Mouse (Mus musculus) stomach, embryonic 16.5 days (tissue): ENCODE measurements around the gene Twf2. TPM values are rescaled to one million over a fixed set of nuclear protein-coding genes. Genes with fewer than 3 reads are reported as not detected.

Experiments used
- ATAC-seq: fragments of 200-750 bp; cut with Nextera tagmentation; 2 replicates; pipeline ENCODE4 v1.8.0; 2017; ENCODE audit warnings: moderate number of reproducible peaks, moderate TSS enrichment; ENCODE audit not compliant: insufficient read depth, low FRiP score
- H3K27ac ChIP-seq: fragments of 300-500 bp; sonication (generic); 2 replicates; pipeline ENCODE4 v1.5.1; 2014; ENCODE audit warnings: low read length
- H3K27me3 ChIP-seq: fragments of 300-500 bp; sonication (generic); 2 replicates; pipeline ENCODE4 v1.6.1; 2014; ENCODE audit warnings: low read length, control low read depth, mixed read lengths; ENCODE audit not compliant: control insufficient read depth, insufficient read depth
- H3K36me3 ChIP-seq: fragments of 300-500 bp; sonication (generic); 2 replicates; pipeline ENCODE4 v1.6.1; 2014; ENCODE audit warnings: low read length; ENCODE audit not compliant: control insufficient read depth, insufficient read depth
- H3K4me1 ChIP-seq: fragments of 300-500 bp; sonication (generic); 2 replicates; pipeline ENCODE4 v1.6.1; 2014; ENCODE audit warnings: low read length, control low read depth, mixed read lengths; ENCODE audit not compliant: control insufficient read depth, insufficient read depth
- H3K4me2 ChIP-seq: fragments of 300-500 bp; sonication (generic); 2 replicates; pipeline ENCODE4 v1.6.1; 2014; ENCODE audit warnings: low read depth, low read length, mixed read lengths
- H3K4me3 ChIP-seq: fragments of 300-500 bp; sonication (generic); replicated peaks from 2 replicates; pipeline ENCODE4 v1.5.1; 2014; ENCODE audit warnings: mild to moderate bottlenecking, low read length
- H3K9ac ChIP-seq: fragments of 300-500 bp; sonication (generic); 2 replicates; pipeline ENCODE4 v1.6.1; 2014; ENCODE audit warnings: low read length
- H3K9me3 ChIP-seq: fragments of 300-500 bp; sonication (generic); replicated peaks from 2 replicates; pipeline ENCODE4 v1.6.1; 2016; ENCODE audit warnings: low read length, control low read depth; ENCODE audit not compliant: control insufficient read depth
- WGBS: fragments of 180-500 bp; shearing (Covaris S2); extraction: QIAGEN DNeasy Blood & Tissue Kit; methylation state at CpG from one replicate; pipeline ENCODE4 v1.1.7; 2014; 5-methylcytosine and 5-hydroxymethylcytosine counted together
- microRNA counts: library from miRNA; unstranded; fragments of <30 nt; microRNA quantifications from one replicate; lab custom pipeline; 2016
- microRNA-seq: library from miRNA; unstranded; fragments of <30 nt; microRNA quantifications from one replicate; pipeline ENCODE4, GENCODE M21; 2016
- polyA plus RNA-seq: library from polyadenylated mRNA; unstranded; fragments of >200 nt; fragmentation: Nextera tagmentation; extraction: Ambion mirVana; gene quantifications from 2 replicates; pipeline ENCODE4 v1.2.1, GENCODE M21; 2015

Gene Twf2
- polyA plus RNA-seq, 1 experiment from 2014 or later: 57.8 TPM

DNA sequence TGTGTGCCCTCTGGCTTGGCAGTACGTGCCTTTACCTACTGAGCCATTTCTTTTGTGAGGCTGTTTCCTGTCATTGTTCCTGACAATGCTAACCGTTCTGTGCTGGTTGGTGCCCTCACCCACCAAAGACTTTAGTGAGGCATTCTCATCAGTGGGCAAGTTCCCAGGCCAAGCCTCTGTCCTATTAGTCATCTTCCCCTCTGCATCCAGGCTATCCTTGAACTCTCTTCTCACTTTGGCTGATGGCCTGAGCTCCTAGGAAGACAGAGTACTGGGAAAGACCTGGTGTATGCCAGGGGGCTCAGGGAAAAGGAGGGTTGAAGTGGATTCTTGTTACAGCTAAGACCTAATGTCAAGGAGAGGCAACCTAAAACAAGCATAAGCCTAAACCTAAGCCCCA is 51.1 kb downstream of the Twf2 start:
- no peak for ATAC-seq
- Histone ChIP-seq H3K27ac (no peak overlapping the region), H3K27me3 (no peaks in the 10 kb centered on the region), H3K4me2 (no peak overlapping the region), H3K9ac (no peak overlapping the region), H3K4me3 (no peak overlapping the region), H3K9me3 (no peaks in the 10 kb centered on the region), H3K4me1 (peaks cover 13% of the 10 kb centered on the region), H3K36me3 (no peaks in the 10 kb centered on the region)
- 84% methylated on average over 2 of the region's 2 CpGs for WGBS

DNA sequence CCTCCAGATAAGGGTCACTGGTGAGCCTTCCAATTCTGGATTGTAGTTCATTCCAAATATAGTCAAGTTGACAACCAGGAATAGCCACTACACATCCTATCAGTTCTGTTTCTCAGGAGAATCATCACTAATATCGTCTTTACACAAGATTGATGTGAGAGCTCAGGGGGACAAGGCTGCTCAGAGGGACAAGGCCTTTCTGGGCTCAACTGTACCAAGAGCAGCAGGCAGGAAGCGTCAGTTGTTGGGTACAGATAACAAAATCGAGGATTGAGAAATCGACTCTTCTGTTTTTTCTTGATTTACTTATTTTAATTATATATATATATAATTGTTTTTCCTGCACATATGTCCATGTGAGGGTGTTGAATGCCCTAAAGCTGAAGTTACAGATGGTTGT is 55.5 kb downstream of the Twf2 start:
- H3K4me3 ChIP-seq: no peak overlapping the region
- H3K27me3 ChIP-seq: no peaks in the 10 kb centered on the region
- no peak for ATAC-seq
- no peak overlapping the region for H3K27ac ChIP-seq
- H3K4me2 ChIP-seq: no peak overlapping the region
- no peak overlapping the region for H3K9ac ChIP-seq
- WGBS: 85% methylated on average over 4 of the region's 4 CpGs
- no peaks in the 10 kb centered on the region for H3K4me1 ChIP-seq
- no peaks in the 10 kb centered on the region for H3K9me3 ChIP-seq
- no peaks in the 10 kb centered on the region for H3K36me3 ChIP-seq

DNA sequence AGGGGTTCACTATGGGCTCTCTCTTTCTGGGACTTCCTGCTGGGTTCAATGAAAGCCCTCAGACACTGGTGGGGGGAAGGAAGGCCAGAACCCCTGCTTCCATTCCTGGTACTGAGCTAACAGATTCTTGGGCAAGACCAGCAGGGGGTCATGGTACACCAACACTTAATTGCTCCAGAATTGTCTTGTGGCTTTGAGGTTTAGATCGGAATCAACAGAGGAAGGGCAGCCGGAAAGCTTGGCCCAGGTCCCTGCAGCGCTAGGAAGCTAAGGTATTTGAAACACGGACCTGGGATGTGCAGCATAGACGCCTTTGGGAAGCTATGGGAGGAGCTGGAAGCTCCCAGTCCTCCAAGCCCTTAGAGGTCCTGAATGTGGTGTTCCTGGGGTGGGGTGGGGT is 56.1 kb downstream of the Twf2 start:
- no peak overlapping the region for H3K4me3 ChIP-seq
- ATAC-seq: no peak
- no peaks in the 10 kb centered on the region for H3K36me3 ChIP-seq
- WGBS: 73% methylated on average over 5 of the region's 5 CpGs
- no peaks in the 10 kb centered on the region for H3K4me1 ChIP-seq
- no peak overlapping the region for H3K9ac ChIP-seq
- no peaks in the 10 kb centered on the region for H3K27me3 ChIP-seq
- no peak overlapping the region for H3K4me2 ChIP-seq
- H3K9me3 ChIP-seq: no peaks in the 10 kb centered on the region
- H3K27ac ChIP-seq: no peak overlapping the region

DNA sequence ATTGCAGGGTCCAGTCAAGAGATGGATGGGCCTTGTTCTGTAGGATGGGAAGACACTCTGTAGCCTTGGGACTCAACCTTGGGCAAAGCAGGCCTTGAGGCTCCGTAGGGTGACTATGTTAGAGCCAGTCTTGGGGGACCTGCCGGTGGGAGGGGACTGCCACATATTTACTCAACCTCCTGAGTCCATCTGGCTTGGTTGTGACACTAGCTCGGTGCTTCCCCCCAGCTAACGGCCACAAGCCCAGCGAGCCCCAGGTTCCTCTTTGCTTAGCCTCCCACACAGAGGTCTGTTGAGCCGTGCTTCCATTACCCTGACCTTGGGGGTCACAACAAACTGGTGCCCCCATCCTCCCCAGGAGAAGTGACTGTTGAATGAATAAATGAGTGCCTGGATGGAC is 58.1 kb downstream of the Twf2 start:
- WGBS: 71% methylated on average over 6 of the region's 6 CpGs
- ATAC-seq: no peak

DNA sequence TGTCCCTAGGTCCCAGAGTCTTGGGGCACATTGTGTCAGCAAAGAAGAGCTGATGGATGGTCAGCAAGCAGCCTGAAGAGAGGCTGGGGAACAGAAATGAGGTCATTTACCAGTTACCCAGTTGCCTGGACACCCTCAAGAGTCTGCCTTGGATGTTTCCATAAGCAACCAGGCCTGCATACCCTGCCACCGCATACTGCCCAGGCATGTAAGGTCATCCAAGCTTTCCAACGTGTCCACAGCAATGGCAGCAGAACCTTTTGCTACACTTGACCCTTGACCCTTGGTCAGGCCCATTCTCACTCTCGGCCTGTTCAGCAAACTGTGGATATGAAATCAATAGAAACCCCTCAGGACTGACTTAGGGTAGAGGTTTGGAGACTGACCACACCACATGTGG is 58.6 kb downstream of the Twf2 start:
- Histone ChIP-seq H3K4me2 (no peak overlapping the region), H3K9ac (no peak overlapping the region), H3K36me3 (no peaks in the 10 kb centered on the region), H3K27me3 (no peaks in the 10 kb centered on the region), H3K4me1 (peaks cover 2% of the 10 kb centered on the region; the same call in 1 of the 2 replicates), H3K9me3 (no peaks in the 10 kb centered on the region), H3K27ac (no peak overlapping the region), H3K4me3 (no peak overlapping the region)
- 76% methylated on average over 3 of the region's 3 CpGs for WGBS
- no peak for ATAC-seq

More for the DNA sequence above, 58.1 kb downstream of the Twf2 start:
- Histone ChIP-seq H3K9ac (no peak overlapping the region), H3K4me1 (peaks cover 2% of the 10 kb centered on the region; the same call in 1 of the 2 replicates), H3K9me3 (no peaks in the 10 kb centered on the region), H3K4me2 (no peak overlapping the region), H3K4me3 (no peak overlapping the region), H3K36me3 (no peaks in the 10 kb centered on the region), H3K27ac (no peak overlapping the region), H3K27me3 (no peaks in the 10 kb centered on the region)

DNA sequence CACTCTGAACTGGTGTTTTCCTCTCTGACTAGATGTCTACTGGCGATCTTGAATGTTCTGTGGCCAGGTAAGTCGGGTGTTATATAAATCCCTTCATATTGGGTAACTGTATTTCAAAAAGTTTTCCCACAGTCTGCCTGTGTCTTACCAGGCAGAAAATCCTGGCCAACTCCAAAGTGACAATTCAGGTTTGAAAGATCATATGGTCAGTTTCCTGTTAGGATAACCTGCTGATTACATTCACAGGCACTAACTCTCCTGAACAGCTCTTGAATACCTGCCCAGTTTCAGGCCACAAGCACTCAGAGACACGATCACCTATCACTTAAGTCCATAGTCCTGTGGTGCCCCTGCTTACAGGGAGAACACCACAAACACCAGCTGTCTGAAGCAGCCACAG is 59.2 kb downstream of the Twf2 start:
- Histone ChIP-seq H3K9ac (no peak overlapping the region), H3K4me2 (no peak overlapping the region), H3K27ac (no peak overlapping the region), H3K4me3 (no peak overlapping the region), H3K27me3 (no peaks in the 10 kb centered on the region), H3K4me1 (peaks cover 2% of the 10 kb centered on the region; the same call in 1 of the 2 replicates), H3K36me3 (no peaks in the 10 kb centered on the region), H3K9me3 (no peaks in the 10 kb centered on the region)
- WGBS: 76% methylated on average over 3 of the region's 3 CpGs
- ATAC-seq: no peak

DNA sequence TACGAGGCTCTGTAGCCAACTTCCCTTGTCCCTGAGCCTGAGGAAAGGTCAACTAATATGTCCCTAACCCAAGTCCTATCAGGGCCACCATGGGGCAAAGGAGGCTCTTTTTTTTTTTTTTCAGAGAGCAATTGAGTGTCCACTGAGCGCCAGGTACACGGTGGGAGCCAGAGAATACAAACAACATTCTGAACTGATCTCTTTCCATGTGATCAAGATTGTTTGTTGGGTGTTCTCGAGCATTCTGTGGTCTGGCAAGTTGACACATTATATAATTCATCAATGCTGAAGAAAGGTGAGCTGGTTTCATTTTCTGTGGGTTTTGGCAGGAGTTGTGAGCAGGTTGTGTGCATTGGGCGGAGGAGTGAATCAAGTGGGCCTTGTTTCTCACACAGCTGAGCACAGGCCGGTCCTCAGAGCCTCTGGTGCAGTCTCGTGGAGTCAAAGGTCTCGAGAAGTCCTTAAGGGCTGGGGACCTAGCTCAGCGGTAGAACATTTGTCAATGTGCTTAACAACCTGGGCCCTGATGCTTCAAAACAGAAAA is 60.5 kb downstream of the Twf2 start:
- Histone ChIP-seq H3K27ac (no peak overlapping the region), H3K9me3 (no peaks in the 10 kb centered on the region), H3K4me2 (no peak overlapping the region), H3K4me3 (no peak overlapping the region), H3K36me3 (no peaks in the 10 kb centered on the region), H3K9ac (no peak overlapping the region), H3K4me1 (peaks cover 3% of the 10 kb centered on the region), H3K27me3 (no peaks in the 10 kb centered on the region)
- no peak for ATAC-seq
- WGBS: 78% methylated on average over 9 of the region's 9 CpGs

MicroRNA genes within 50 kb of the gene (microRNA counts, 519-probe panel; counts per million panel counts)
- 4,644 counts per million, percentile 98 among the panel's probes with 10 or more counts for microRNA mmu-let-7g (lab: Ali Mortazavi, UCI)

Small RNA genes within 50 kb of the gene (microRNA-seq; reads per million reads assigned to microRNA genes)
- gene Mir135a-1 (6.9 reads per million, percentile 28 among the genes with 10 or more reads in this experiment), gene Mirlet7g (80,465 reads per million, percentile 100 among the genes with 10 or more reads in this experiment)

Other genes with a start within 250 kb of the Twf2 start
- 8.1 and 12.0 TPM in 2 replicates for gene Col6a5, start 242.5 kb upstream of the Twf2 start, polyA plus RNA-seq
- gene Col6a4, start 106.3 kb upstream of the Twf2 start, polyA plus RNA-seq: 46.3 and 53.3 TPM in 2 replicates
- gene Glyctk, start 45.0 kb upstream of the Twf2 start, polyA plus RNA-seq: 3.1 and 3.5 TPM in 2 replicates
- gene Wdr82, start 32.2 kb upstream of the Twf2 start, polyA plus RNA-seq: 16.1 TPM in 2 replicates
- gene Ppm1m, start 3.4 kb upstream of the Twf2 start, polyA plus RNA-seq: 35.1 and 36.0 TPM in 2 replicates
- gene Tlr9, start 19.5 kb downstream of the Twf2 start, polyA plus RNA-seq: 0.09 TPM in 2 replicates
- 131 and 135 TPM in 2 replicates for gene Alas1, start 45.5 kb downstream of the Twf2 start, polyA plus RNA-seq
- 22.2 and 24.5 TPM in 2 replicates for gene Poc1a, start 78.0 kb downstream of the Twf2 start, polyA plus RNA-seq
- gene Dusp7, start 165.5 kb downstream of the Twf2 start, polyA plus RNA-seq: 14.2 and 14.5 TPM in 2 replicates
- 747 and 881 TPM in 2 replicates for gene Rpl29, start 226.3 kb downstream of the Twf2 start, polyA plus RNA-seq
- 43.4 and 44.3 TPM in 2 replicates for gene Acy1, start 235.2 kb downstream of the Twf2 start, polyA plus RNA-seq
- gene Abhd14b, start 244.4 kb downstream of the Twf2 start, polyA plus RNA-seq: 28.3 and 35.8 TPM in 2 replicates
- 49.5 and 50.4 TPM in 2 replicates for gene Abhd14a, start 244.6 kb downstream of the Twf2 start, polyA plus RNA-seq